Mouse (Mus musculus) limb, embryonic 15.5 days (tissue): ENCODE measurements around the gene Pou3f1. TPM values are rescaled to one million over a fixed set of nuclear protein-coding genes. Genes with fewer than 3 reads are reported as not detected.
A peak's percentile ranks its signal among the peaks of the same experiment; 100 is the strongest.

ENCODE experiments used
- ATAC-seq: fragments of 200-750 bp; cut with Nextera tagmentation; 2 replicates; pipeline ENCODE4 v1.8.0; 2017; ENCODE audit warnings: low read depth, moderate TSS enrichment; ENCODE audit not compliant: insufficient number of reproducible peaks, low FRiP score, low TSS enrichment
- H3K27ac ChIP-seq: fragments of 300-500 bp; sonication (generic); 2 replicates; pipeline ENCODE4 v1.5.1; 2015; ENCODE audit warnings: moderate library complexity, mild to moderate bottlenecking, inconsistent platforms
- H3K27me3 ChIP-seq: fragments of 300-500 bp; sonication (generic); 2 replicates; pipeline ENCODE4 v1.6.1; 2015; ENCODE audit warnings: inconsistent platforms
- H3K36me3 ChIP-seq: fragments of 300-500 bp; sonication (generic); 2 replicates; pipeline ENCODE4 v1.6.1; 2015; ENCODE audit warnings: inconsistent platforms
- H3K4me1 ChIP-seq: fragments of 300-500 bp; sonication (generic); 2 replicates; pipeline ENCODE4 v1.6.1; 2015; ENCODE audit warnings: inconsistent platforms
- H3K4me2 ChIP-seq: fragments of 300-500 bp; sonication (generic); 2 replicates; pipeline ENCODE4 v1.6.1; 2015; ENCODE audit warnings: mild to moderate bottlenecking, inconsistent platforms
- H3K4me3 ChIP-seq: fragments of 300-500 bp; sonication (generic); 2 replicates; pipeline ENCODE4 v1.5.1; 2015; ENCODE audit warnings: mild to moderate bottlenecking, inconsistent platforms
- H3K9ac ChIP-seq: fragments of 300-500 bp; sonication (generic); 2 replicates; pipeline ENCODE4 v1.6.1; 2015; ENCODE audit warnings: inconsistent platforms
- H3K9me3 ChIP-seq: fragments of 300-500 bp; sonication (generic); 2 replicates; pipeline ENCODE4 v1.6.1; 2016; ENCODE audit warnings: inconsistent platforms
- WGBS: fragments of 180-500 bp; shearing (Covaris S2); methylation state at CpG from one replicate; pipeline ENCODE4 v1.1.7; 2015; 5-methylcytosine and 5-hydroxymethylcytosine counted together
- polyA plus RNA-seq: library from polyadenylated mRNA; unstranded; fragments of >200 nt; fragmentation: Nextera tagmentation; extraction: Ambion mirVana; gene quantifications from 2 replicates; pipeline ENCODE4 v1.2.1, GENCODE M21; 2015

Pou3f1 gene
- polyA plus RNA-seq, 1 experiment from 2014 or later = 1.1 TPM

DNA sequence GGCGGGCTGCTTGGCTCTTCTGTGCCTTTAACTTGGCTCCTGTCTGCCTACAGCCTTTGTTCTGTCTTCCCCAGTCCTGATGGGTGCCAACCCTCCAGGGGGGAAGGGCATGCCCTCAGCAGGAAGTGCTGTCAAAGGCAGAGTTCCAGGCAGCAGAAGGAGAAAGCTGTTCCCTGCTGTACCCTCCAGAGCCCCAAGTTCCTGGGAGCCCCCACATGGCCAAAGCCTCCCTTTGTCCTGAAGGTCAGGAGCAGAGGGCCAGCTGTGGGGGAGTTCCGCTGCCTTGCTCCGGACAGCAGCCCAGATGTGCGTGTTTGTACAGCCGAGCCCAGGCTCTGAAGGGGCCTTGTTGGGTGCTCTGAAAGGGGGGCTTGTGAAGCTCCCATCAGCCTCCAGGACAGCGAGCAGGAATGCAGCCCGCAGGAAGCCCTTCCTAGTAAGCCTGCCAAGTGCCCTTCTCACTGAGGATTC is 32.5 kb upstream of the Pou3f1 start:
- no peak for ATAC-seq
- no peaks in the 10 kb centered on the region for H3K9me3 ChIP-seq
- H3K27me3 ChIP-seq = 0 out of 2 replicates have a peak, but pooled peaks cover 4% of the 10 kb centered on the region
- WGBS = 36% methylated on average over 7 of the region's 7 CpGs
- 0 out of 2 replicates have a peak overlapping the region, but pooled peaks have one; percentile 34 for H3K27ac ChIP-seq
- peaks cover 15% of the 10 kb centered on the region for H3K4me1 ChIP-seq
- H3K9ac ChIP-seq = no peak overlapping the region
- no peak overlapping the region for H3K4me2 ChIP-seq
- H3K36me3 ChIP-seq = no peaks in the 10 kb centered on the region
- H3K4me3 ChIP-seq = no peak overlapping the region

DNA sequence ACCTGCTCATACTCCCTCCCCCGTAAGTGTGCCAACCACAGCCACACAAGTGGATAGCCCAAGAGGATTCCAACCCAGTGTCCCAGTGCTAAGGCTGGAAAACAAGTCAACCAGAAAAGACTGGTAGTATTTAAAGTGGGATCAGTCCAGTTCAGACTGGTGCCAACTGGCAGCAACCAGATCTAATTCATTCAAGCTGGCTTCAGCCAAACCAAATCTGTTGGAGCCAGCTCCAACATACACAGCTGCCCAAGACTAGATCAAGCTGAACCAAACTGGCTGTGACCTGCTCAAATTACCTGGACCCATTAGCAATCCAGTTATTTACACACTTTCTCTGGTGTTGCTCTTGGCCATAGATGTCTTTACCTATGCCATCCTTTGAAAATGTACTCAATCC is 29.8 kb upstream of the Pou3f1 start:
- ATAC-seq = peak; percentile 48
- Histone ChIP-seq H3K4me1 (peaks cover 12% of the 10 kb centered on the region), H3K9ac (no peak overlapping the region), H3K4me3 (no peak overlapping the region), H3K9me3 (no peaks in the 10 kb centered on the region), H3K4me2 (no peak overlapping the region), H3K27ac (no peak overlapping the region), H3K27me3 (no peaks in the 10 kb centered on the region), H3K36me3 (no peaks in the 10 kb centered on the region)
- WGBS = 40% methylated on average over 1 of the region's 1 CpGs

DNA sequence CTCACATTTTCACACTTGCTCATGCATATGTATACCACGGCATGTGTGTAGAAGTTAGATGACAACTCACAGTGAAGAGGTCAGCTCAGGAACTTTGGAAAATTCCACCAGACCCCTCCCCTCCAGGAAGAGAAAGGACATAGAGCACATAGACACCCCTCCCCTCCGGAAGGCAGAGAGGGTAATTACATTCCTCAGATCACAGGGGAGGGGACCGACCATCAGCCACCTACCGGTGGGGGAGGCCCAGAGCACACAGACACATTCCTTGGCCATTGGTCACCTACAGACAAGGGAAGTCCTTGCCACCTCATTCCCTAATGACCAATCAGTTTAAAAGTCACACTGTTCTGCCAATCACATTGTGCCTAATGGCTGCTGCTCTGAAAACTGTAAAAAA is 25.2 kb upstream of the Pou3f1 start:
- Histone ChIP-seq H3K36me3 (no peaks in the 10 kb centered on the region), H3K27me3 (0 out of 2 replicates have a peak, but pooled peaks cover 9% of the 10 kb centered on the region), H3K9ac (no peak overlapping the region), H3K4me3 (no peak overlapping the region), H3K4me2 (no peak overlapping the region), H3K9me3 (no peaks in the 10 kb centered on the region), H3K4me1 (0 out of 2 replicates have a peak, but pooled peaks cover 2% of the 10 kb centered on the region), H3K27ac (no peak overlapping the region)
- WGBS = 48% methylated on average over 4 of the region's 4 CpGs
- ATAC-seq = no peak

GRCm38 (mm10) chr4:124632856-124633255 is 23.8 kb upstream of the Pou3f1 start:
- WGBS = 68% methylated on average over 10 of the region's 10 CpGs
- Histone ChIP-seq H3K36me3 (no peaks in the 10 kb centered on the region), H3K4me1 (no peaks in the 10 kb centered on the region), H3K9ac (no peak overlapping the region), H3K4me3 (no peak overlapping the region), H3K9me3 (no peaks in the 10 kb centered on the region), H3K4me2 (no peak overlapping the region), H3K27me3 (peaks cover 13% of the 10 kb centered on the region; the same call in 1 of the 2 replicates), H3K27ac (no peak overlapping the region)
- ATAC-seq = no peak

DNA sequence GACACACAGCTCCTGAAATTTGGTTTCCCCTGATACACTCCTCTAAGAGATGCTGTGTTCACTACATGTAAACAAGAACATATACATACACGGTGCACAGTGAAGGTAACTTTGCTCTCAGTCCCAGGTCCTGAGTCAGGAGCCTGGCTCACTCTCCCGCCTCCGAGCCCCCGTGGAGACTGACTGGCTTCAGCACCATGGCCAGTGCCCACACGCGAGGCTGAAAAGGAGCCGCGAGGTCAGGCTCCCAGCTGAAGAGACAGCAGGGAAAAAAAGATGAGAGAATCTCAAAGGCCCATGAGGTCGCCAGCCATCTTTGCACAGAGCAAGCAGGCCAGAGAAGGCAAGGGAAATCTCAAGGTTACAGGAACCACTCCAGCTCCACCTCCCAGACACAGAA is 23.3 kb upstream of the Pou3f1 start:
- Histone ChIP-seq H3K27ac (no peak overlapping the region), H3K4me3 (no peak overlapping the region), H3K9ac (no peak overlapping the region), H3K4me2 (no peak overlapping the region), H3K27me3 (peaks cover 18% of the 10 kb centered on the region; the same call in 1 of the 2 replicates), H3K36me3 (no peaks in the 10 kb centered on the region), H3K4me1 (no peaks in the 10 kb centered on the region), H3K9me3 (no peaks in the 10 kb centered on the region)
- 5% methylated on average over 9 of the region's 9 CpGs for WGBS
- ATAC-seq = no peak

GRCm38 (mm10) chr4:124639715-124640114 is 16.9 kb upstream of the Pou3f1 start:
- Histone ChIP-seq H3K27me3 (peaks cover 40% of the 10 kb centered on the region), H3K4me2 (no peak overlapping the region), H3K36me3 (no peaks in the 10 kb centered on the region), H3K4me1 (0 out of 2 replicates have a peak, but pooled peaks cover 3% of the 10 kb centered on the region), H3K9me3 (no peaks in the 10 kb centered on the region), H3K27ac (no peak overlapping the region), H3K9ac (no peak overlapping the region), H3K4me3 (no peak overlapping the region)
- WGBS = 14% methylated on average over 12 of the region's 12 CpGs
- no peak for ATAC-seq

GRCm38 (mm10) chr4:124643859-124644258 is 12.7 kb upstream of the Pou3f1 start:
- H3K27me3 ChIP-seq = peaks cover 30% of the 10 kb centered on the region
- H3K9me3 ChIP-seq = no peaks in the 10 kb centered on the region
- ATAC-seq = no peak
- peaks cover 19% of the 10 kb centered on the region for H3K4me1 ChIP-seq
- WGBS = 84% methylated on average over 9 of the region's 9 CpGs
- H3K36me3 ChIP-seq = no peaks in the 10 kb centered on the region
- no peak overlapping the region for H3K27ac ChIP-seq
- no peak overlapping the region for H3K9ac ChIP-seq
- H3K4me2 ChIP-seq = no peak overlapping the region
- no peak overlapping the region for H3K4me3 ChIP-seq

- Histone ChIP-seq H3K36me3 (no peaks in the 10 kb centered on the region), H3K4me3 (no peak overlapping the region), H3K4me1 (peaks cover 17% of the 10 kb centered on the region), H3K27me3 (peaks cover 18% of the 10 kb centered on the region), H3K9ac (no peak overlapping the region), H3K9me3 (no peaks in the 10 kb centered on the region), H3K27ac (no peak overlapping the region), H3K4me2 (no peak overlapping the region)
- no peak for ATAC-seq
- WGBS = 10% methylated on average over 3 of the region's 3 CpGs
These were observed 11.6 kb upstream of the Pou3f1 start for GRCm38 (mm10) chr4:124644974-124645433.

DNA sequence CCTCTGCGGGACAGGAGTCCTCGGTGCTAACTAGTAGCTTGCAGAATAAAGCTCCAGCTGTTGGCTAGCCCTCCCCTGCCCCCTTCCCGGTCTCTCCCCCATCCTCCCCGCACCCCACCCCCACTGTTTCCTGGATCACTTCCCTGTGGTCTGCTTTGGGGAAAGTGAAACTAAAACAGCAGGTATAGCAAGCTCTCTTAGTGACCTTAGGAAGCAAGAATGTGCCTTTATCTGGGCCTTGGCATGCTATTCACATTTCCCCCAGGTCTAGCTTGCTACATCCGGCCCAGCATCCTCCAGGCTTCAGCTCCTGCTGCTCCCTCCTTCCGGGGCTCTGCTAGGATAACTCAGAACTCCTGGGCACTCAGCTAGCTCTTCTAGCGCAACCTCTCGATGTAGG is 10.0 kb upstream of the Pou3f1 start:
- 14% methylated on average over 8 of the region's 8 CpGs for WGBS
- ATAC-seq = no peak
- H3K36me3 ChIP-seq = no peaks in the 10 kb centered on the region
- H3K9me3 ChIP-seq = no peaks in the 10 kb centered on the region
- H3K27me3 ChIP-seq = peaks cover 13% of the 10 kb centered on the region
- peaks cover 17% of the 10 kb centered on the region for H3K4me1 ChIP-seq
- no peak overlapping the region for H3K27ac ChIP-seq
- peak overlapping the region; percentile 31 for H3K4me2 ChIP-seq
- H3K9ac ChIP-seq = no peak overlapping the region
- peak overlapping the region; percentile 4; the same call in 1 of the 2 replicates for H3K4me3 ChIP-seq

DNA sequence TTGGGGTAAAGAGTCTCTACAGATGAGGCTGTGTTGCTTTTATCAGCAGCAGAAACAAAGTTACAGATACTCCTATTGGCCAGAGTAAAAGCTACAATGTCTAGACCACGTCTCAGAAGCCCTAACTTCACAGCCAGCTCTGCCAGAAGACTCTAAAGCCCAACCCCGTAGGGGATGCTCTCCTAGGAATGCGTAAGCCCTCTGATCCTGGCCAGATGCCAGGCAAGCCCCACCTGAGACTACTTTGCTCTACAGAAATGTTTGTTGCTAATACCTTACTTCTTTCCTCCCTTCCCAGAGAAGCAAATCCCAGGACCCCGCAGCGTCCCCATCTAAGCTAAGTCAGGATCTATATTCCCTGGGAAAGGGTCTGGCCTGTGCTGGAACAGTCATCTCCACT is 8.7 kb upstream of the Pou3f1 start:
- Histone ChIP-seq H3K36me3 (no peaks in the 10 kb centered on the region), H3K9ac (no peak overlapping the region), H3K4me3 (no peak overlapping the region), H3K4me1 (peaks cover 18% of the 10 kb centered on the region), H3K27ac (no peak overlapping the region), H3K27me3 (peaks cover 25% of the 10 kb centered on the region), H3K4me2 (no peak overlapping the region), H3K9me3 (no peaks in the 10 kb centered on the region)
- 35% methylated on average over 5 of the region's 5 CpGs for WGBS
- no peak for ATAC-seq

DNA sequence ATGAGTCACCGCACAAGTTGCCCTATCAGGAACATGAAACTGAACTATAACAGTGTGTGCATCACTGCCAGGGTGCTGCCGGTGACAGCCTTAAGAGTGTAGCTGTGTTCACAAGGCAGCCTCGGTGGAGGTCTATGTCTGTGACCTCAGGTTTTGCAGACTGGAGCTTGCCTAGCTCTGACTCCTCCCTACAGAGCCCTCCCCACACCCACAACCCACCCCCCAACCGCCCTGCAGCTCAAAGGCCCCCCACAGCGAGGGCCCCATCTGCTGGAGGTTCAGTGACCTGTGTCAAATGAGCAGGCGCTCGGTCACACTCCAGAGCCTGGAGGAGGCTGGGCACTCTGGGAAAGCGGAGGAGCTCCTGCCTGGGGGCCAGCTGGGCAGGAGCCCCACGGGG is 3.7 kb upstream of the Pou3f1 start:
- 5% methylated on average over 9 of the region's 9 CpGs for WGBS
- no peak for ATAC-seq
- Histone ChIP-seq H3K9ac (no peak overlapping the region), H3K4me3 (no peak overlapping the region), H3K9me3 (no peaks in the 10 kb centered on the region), H3K27ac (no peak overlapping the region), H3K36me3 (no peaks in the 10 kb centered on the region), H3K4me1 (peaks cover 22% of the 10 kb centered on the region), H3K27me3 (peaks cover 72% of the 10 kb centered on the region), H3K4me2 (no peak overlapping the region)

DNA sequence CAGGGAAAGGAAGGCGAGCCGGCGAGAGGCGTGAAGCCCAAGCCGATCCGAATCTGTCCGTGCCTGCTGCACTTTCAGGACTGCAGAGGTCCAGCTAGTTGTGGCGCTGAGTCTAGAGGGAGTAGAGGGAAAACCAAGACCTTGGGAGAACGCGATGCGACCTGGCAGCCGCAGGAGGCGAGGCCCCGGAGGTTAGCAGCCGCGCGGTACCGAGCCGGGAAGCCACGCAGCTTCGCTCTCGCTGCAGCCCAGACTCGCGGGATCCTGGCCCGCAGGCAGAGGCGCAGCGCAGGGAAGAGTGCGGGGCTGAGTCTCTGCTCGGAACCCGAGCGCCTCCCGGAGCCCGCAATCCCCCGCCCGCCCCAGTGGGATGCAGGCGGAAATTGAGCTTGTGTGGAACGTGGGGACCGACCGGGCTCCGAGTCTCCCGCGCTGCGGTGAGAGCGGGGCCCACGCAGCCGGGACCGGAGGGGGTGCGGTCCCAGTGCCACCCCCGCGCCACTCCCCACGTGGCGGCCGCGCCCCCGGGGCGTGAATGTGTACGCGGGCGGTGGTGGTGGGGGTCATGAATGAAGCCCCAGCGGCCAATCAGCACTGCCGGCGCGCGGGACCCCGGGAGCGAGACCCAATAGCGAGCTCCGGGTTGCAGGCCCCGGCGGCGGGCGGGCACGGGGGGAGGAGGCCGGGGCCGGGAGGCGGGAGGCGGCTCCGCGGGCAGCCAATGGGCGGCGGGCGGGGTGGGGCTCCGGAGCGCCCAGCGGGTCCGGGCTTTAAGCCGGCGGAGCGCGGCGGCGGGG is 445 bp downstream of the Pou3f1 start:
- H3K9ac ChIP-seq = peak overlapping the region; percentile 23; the same call in 1 of the 2 replicates
- H3K9me3 ChIP-seq = no peaks in the 10 kb centered on the region
- no peak overlapping the region for H3K27ac ChIP-seq
- ATAC-seq = peak; percentile 91
- WGBS = under 1% methylated on average over 69 of the region's 92 CpGs
- peak overlapping the region; percentile 65 for H3K4me3 ChIP-seq
- H3K36me3 ChIP-seq = no peaks in the 10 kb centered on the region
- peak overlapping the region; percentile 99 for H3K4me2 ChIP-seq
- H3K4me1 ChIP-seq = peaks cover 40% of the 10 kb centered on the region
- H3K27me3 ChIP-seq = peaks cover 93% of the 10 kb centered on the region
